Mouse (Mus musculus) left cerebral cortex, postnatal 36 days (tissue): ENCODE data around the gene Zbtb39. TPM values are rescaled to one million over a fixed set of nuclear protein-coding genes. Genes with fewer than 3 reads are reported as not detected.
"Not testable (repeated sequence)": the region's sequence is repeated elsewhere in the genome, so short reads cannot be mapped to it uniquely, and the experiment has no call there.

Source experiments
- DNase-seq, 2 experiments: peaks; one replicate each; pipeline ENCODE4 v3.0.0; 2021 to 2022; ENCODE audit warnings: low spot score in 2 of 2, mixed read lengths in 1 of 2
- intact Hi-C: fragments of 180-260 bp; cut with DNase I; formaldehyde crosslinking; loops from one replicate; pipeline ENCODE4 v1.15.1; 2025
- total RNA-seq, 2 experiments: library from RNA; stranded (reverse); gene quantifications; 2 replicates each; pipeline ENCODE4 v1.2.3; 2021

The Zbtb39 gene
- total RNA-seq, 2 experiments from 2014 or later: 8.8 to 9.6 TPM

DNA sequence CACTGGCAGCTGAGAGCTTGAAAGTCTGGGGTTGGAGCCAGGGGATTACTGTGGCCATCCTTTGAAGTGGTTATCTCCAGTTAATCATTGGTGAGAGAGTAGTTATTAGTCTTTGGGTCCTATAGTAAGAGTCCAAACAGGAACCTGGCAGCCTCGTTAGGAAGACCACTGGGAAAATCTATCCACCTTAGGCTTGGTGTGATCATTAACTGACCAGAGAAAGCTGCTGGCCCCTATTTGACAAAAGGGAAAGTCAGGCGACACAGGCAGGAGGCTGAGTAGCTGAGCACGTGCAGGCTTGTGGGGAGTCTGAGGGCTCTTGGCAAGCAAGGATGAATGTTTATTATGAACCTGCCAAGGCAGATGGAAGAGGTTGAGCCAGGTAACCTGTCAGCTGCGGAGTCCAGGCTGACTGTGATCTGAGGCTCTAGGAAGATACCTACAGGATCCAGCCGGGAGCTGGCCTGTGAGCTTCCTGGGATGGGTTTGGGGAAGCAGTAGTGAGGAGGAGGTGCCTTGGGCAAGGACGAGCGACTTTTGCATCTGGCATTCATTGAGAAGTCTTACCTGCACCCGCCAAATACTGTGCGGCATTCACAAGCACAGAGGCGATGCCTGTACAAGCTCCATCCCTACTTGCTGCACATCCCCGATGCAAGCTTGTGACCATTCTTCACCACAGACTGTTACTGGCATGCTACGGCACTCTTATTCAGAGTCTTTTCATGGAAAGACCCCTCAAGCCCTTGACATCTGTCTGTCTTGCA lies 24.8 kb downstream of the Zbtb39 start:
- intact Hi-C loops: no loop called here
- no peak for DNase-seq

- intact Hi-C loops: no loop called here
- DNase-seq: no peak
These were observed 27.2 kb downstream of the Zbtb39 start for GRCm38 (mm10) chr10:127766564-127766963.

- DNase-seq: no peak
- intact Hi-C loops: no loop called here
These were observed 36.7 kb downstream of the Zbtb39 start, which contains the start of gene Rdh9 for GRCm38 (mm10) chr10:127776011-127776410. Gene Rdh9, plus strand, starts transcription at chr10:127776386.

DNA sequence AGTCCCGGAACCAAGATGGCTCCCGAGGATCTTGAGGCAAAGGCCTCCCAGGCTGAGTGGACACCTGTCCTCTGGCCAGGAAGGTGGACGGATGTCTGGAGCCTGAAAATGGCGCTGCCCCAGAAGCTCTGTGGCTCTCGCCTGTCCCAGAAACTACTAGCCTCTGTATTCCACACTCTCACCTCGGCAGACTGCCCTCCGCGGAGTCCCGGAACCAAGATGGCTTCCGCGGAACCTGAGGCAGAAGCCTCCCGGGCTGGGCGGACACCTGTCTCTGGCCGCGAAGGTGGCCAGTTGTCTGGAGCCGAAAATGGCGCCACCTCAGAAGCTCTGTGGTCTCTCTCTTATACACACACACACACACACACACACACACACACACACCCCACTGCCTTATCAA lies 43.0 kb downstream of the Zbtb39 start:
- intact Hi-C loops, DNase-seq: not testable (repeated sequence)

DNA sequence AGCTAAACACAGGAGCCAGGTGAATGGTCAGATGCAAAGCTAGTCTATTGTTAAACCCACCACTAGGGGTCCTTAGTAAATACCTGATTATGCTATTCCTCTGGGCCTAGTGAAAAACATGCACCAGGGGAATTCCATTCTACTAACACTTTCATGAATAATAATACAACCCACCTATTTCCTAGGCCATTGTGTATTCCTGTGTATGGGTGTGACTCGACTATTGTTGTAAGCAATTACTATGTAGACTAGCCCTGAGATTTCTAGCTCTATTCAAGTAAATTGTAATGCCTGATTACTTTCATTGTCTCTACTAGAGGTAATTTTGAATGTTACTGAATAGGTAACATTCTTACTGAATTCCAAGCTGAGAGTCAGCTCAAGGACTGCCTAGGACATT lies 46.1 kb downstream of the Zbtb39 start:
- intact Hi-C loops, DNase-seq: not testable (repeated sequence)

Other genes with a start within 250 kb of the Zbtb39 start
- gene Stac3, start 237.9 kb upstream of the Zbtb39 start, total RNA-seq: 1 to 10 TPM; 1.7 to 2.9 TPM
- gene Ndufa4l2, start 224.6 kb upstream of the Zbtb39 start, total RNA-seq: 1 to 10 TPM; 2.1 to 4.9 TPM
- gene Shmt2, start 217.1 kb upstream of the Zbtb39 start, total RNA-seq: 10 to 100 TPM; 22.8 to 29.9 TPM
- 1 to 10 TPM; 6.0 to 7.6 TPM for gene Nxph4, start 205.0 kb upstream of the Zbtb39 start, total RNA-seq
- 100 to 1,000 TPM; 285 to 320 TPM for gene Lrp1, start 118.4 kb upstream of the Zbtb39 start, total RNA-seq
- gene Stat6, start 96.6 kb upstream of the Zbtb39 start, total RNA-seq: 10 to 100 TPM in 1 of 2 experiments, 1 to 10 TPM in 1; 9.0 to 12.7 TPM
- gene Nemp1, start 72.6 kb upstream of the Zbtb39 start, total RNA-seq: 1 to 10 TPM; 3.5 to 3.9 TPM
- 10 to 100 TPM; 39.7 to 40.5 TPM for gene Nab2, start 71.0 kb upstream of the Zbtb39 start, total RNA-seq
- gene Myo1a, start 34.4 kb upstream of the Zbtb39 start, total RNA-seq: under 1 TPM; 0.49 to 0.59 TPM
- 10 to 100 TPM; 15.5 to 17.5 TPM for gene Tac2, start 15.1 kb upstream of the Zbtb39 start, total RNA-seq
- gene Gpr182, start 12.2 kb downstream of the Zbtb39 start, total RNA-seq: 1 to 10 TPM; 1.5 to 1.6 TPM
- under 1 TPM; 0.15 to 0.36 TPM for gene Rdh1, start 20.2 kb downstream of the Zbtb39 start, total RNA-seq
- gene Rdh16f1, start 20.2 kb downstream of the Zbtb39 start, total RNA-seq: under 1 TPM; 0.57 to 0.66 TPM
- not detected for gene Rdh9, start 36.8 kb downstream of the Zbtb39 start, total RNA-seq
- gene Rdh16, start 61.6 kb downstream of the Zbtb39 start, total RNA-seq: under 1 TPM; 0.16 to 0.20 TPM
- gene Rdh19, start 110.4 kb downstream of the Zbtb39 start, total RNA-seq: not detected
- gene Rdh16f2, start 126.9 kb downstream of the Zbtb39 start, total RNA-seq: not detected
- not detected for gene Rdh7, start 149.3 kb downstream of the Zbtb39 start, total RNA-seq
- gene Sdr9c7, start 159.0 kb downstream of the Zbtb39 start, total RNA-seq: not detected